Mouse (Mus musculus) forebrain, embryonic 13.5 days (tissue): ENCODE data around the gene Cer1. TPM values are rescaled to one million over a fixed set of nuclear protein-coding genes. Genes with fewer than 3 reads are reported as not detected.

ENCODE experiments used
- ATAC-seq: fragments of 200-750 bp; cut with Nextera tagmentation; 2 replicates; pipeline ENCODE4 v1.8.0; 2017
- H3K27ac ChIP-seq: fragments of 300-500 bp; sonication (generic); 2 replicates; pipeline ENCODE4 v1.5.1; 2015; ENCODE audit warnings: inconsistent platforms, mild to moderate bottlenecking, moderate library complexity
- H3K27me3 ChIP-seq: fragments of 300-500 bp; sonication (generic); 2 replicates; pipeline ENCODE4 v1.6.1; 2015; ENCODE audit warnings: mild to moderate bottlenecking, inconsistent platforms
- H3K36me3 ChIP-seq: fragments of 300-500 bp; sonication (generic); 2 replicates; pipeline ENCODE4 v1.6.1; 2015; ENCODE audit warnings: mild to moderate bottlenecking, inconsistent platforms; ENCODE audit not compliant: poor library complexity, severe bottlenecking
- H3K4me1 ChIP-seq: fragments of 300-500 bp; sonication (generic); 2 replicates; pipeline ENCODE4 v1.6.1; 2015; ENCODE audit warnings: inconsistent platforms
- H3K4me2 ChIP-seq: fragments of 300-500 bp; sonication (generic); 2 replicates; pipeline ENCODE4 v1.6.1; 2015; ENCODE audit warnings: inconsistent platforms, mild to moderate bottlenecking, moderate library complexity
- H3K4me3 ChIP-seq: fragments of 300-500 bp; sonication (generic); 2 replicates; pipeline ENCODE4 v1.5.1; 2015; ENCODE audit warnings: mild to moderate bottlenecking, inconsistent platforms
- H3K9ac ChIP-seq: fragments of 300-500 bp; sonication (generic); 2 replicates; pipeline ENCODE4 v1.6.1; 2015; ENCODE audit warnings: mild to moderate bottlenecking, inconsistent platforms
- H3K9me3 ChIP-seq: fragments of 300-500 bp; sonication (generic); replicated peaks from 2 replicates; pipeline ENCODE4 v1.6.1; 2016; ENCODE audit warnings: inconsistent platforms
- WGBS: fragments of 180-500 bp; shearing (Covaris S2); methylation state at CpG from one replicate; pipeline ENCODE4 v1.1.7; 2015; 5-methylcytosine and 5-hydroxymethylcytosine counted together
- polyA plus RNA-seq: library from polyadenylated mRNA; unstranded; fragments of >200 nt; fragmentation: Nextera tagmentation; extraction: Ambion mirVana; gene quantifications from 2 replicates; pipeline ENCODE4 v1.2.1, GENCODE M21; 2015

Gene Cer1
- polyA plus RNA-seq, 1 experiment from 2014 or later, result 0.22 TPM

GRCm38 (mm10) chr4:82856986-82857385 is 28.0 kb downstream of the Cer1 start:
- H3K36me3 ChIP-seq, result peaks cover 6% of the 10 kb centered on the region; the same call in 1 of the 2 replicates
- no peak overlapping the region for H3K4me2 ChIP-seq
- H3K4me1 ChIP-seq, result peaks cover 42% of the 10 kb centered on the region
- H3K9me3 ChIP-seq, result no peaks in the 10 kb centered on the region
- no peak for ATAC-seq
- 0 out of 2 replicates have a peak overlapping the region, but pooled peaks have one; percentile 7 for H3K9ac ChIP-seq
- no peaks in the 10 kb centered on the region for H3K27me3 ChIP-seq
- H3K4me3 ChIP-seq, result no peak overlapping the region
- peak overlapping the region; percentile 10; the same call in 1 of the 2 replicates for H3K27ac ChIP-seq
- 90% methylated on average over 3 of the region's 3 CpGs for WGBS

GRCm38 (mm10) chr4:82853809-82854208 is 31.1 kb downstream of the Cer1 start:
- Histone ChIP-seq H3K9me3 (no peaks in the 10 kb centered on the region), H3K9ac (no peak overlapping the region), H3K27ac (no peak overlapping the region), H3K4me1 (peaks cover 31% of the 10 kb centered on the region; the same call in 1 of the 2 replicates), H3K4me3 (no peak overlapping the region), H3K4me2 (no peak overlapping the region), H3K27me3 (no peaks in the 10 kb centered on the region), H3K36me3 (peaks cover 6% of the 10 kb centered on the region; the same call in 1 of the 2 replicates)
- ATAC-seq, result no peak
- WGBS, result 76% methylated on average over 2 of the region's 2 CpGs

GRCm38 (mm10) chr4:82848552-82849234 is 36.3 kb downstream of the Cer1 start:
- no peak for ATAC-seq
- H3K4me3 ChIP-seq, result no peak overlapping the region
- no peak overlapping the region for H3K27ac ChIP-seq
- peaks cover 19% of the 10 kb centered on the region for H3K36me3 ChIP-seq
- H3K4me2 ChIP-seq, result no peak overlapping the region
- H3K9ac ChIP-seq, result no peak overlapping the region
- 58% methylated on average over 5 of the region's 5 CpGs for WGBS
- H3K9me3 ChIP-seq, result no peaks in the 10 kb centered on the region
- H3K27me3 ChIP-seq, result no peaks in the 10 kb centered on the region
- no peaks in the 10 kb centered on the region for H3K4me1 ChIP-seq

GRCm38 (mm10) chr4:82837526-82838240 is 47.3 kb downstream of the Cer1 start:
- Histone ChIP-seq H3K4me2 (no peak overlapping the region), H3K27me3 (no peaks in the 10 kb centered on the region), H3K9me3 (no peaks in the 10 kb centered on the region), H3K4me3 (no peak overlapping the region), H3K27ac (no peak overlapping the region), H3K4me1 (no peaks in the 10 kb centered on the region), H3K9ac (no peak overlapping the region), H3K36me3 (peaks cover 21% of the 10 kb centered on the region)
- 75% methylated on average over 3 of the region's 3 CpGs for WGBS
- ATAC-seq, result no peak

Other genes starting within 250 kb of the Cer1 start
- gene Nfib, start 179.4 kb downstream of the Cer1 start, polyA plus RNA-seq, result 170 and 204 TPM in 2 replicates
- gene Zdhhc21, start 25.2 kb downstream of the Cer1 start, polyA plus RNA-seq, result 14.8 and 15.1 TPM in 2 replicates
- gene Frem1, start 167.2 kb upstream of the Cer1 start, polyA plus RNA-seq, result 1.7 and 1.8 TPM in 2 replicates